8 mouse cellular contexts compared by ENCODE assay signal in the genomic region with DNA sequence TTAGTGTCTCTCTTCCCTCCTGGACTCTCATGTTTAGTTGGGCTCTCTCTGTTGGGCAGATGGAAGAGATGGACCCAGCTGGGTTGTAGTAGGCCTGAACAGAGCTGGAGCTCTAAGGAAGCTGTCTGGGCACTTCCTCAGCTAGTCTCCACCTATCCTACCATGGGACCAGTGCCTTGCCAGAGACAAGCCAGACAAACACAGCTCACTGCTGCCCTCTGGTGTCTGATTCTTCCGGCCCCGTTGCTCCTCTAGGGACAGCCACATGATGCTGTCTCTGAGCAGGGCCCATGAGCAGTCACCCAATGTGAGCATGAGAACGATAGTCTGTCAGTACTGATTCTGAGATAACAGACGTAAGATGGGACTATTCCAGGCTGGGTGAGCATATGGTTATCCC. TPM values are rescaled to one million over a fixed set of nuclear protein-coding genes. Genes with fewer than 3 reads are reported as not detected.
DNase-seq lines count a peak whose midpoint lies in the region; ATAC-seq lines count a peak whose summit lies in the region.

No protein-coding gene starts in this region.

- H3K27me3 ChIP-seq in hindbrain, embryonic 11.5 days (ENCODE audit: control insufficient read depth, insufficient read depth, low read length): no peaks in the 10 kb centered on the region
- no peaks in the 10 kb centered on the region for H3K27me3 ChIP-seq in hindbrain, embryonic 13.5 days
- H3K27me3 ChIP-seq in intestine, embryonic 16.5 days (replicated peaks; ENCODE audit: control insufficient read depth, insufficient read depth, low read length): no peaks in the 10 kb centered on the region

- H3K9ac ChIP-seq in hindbrain, embryonic 11.5 days (ENCODE audit: low read depth, low read length): no peak overlapping the region
- no peak overlapping the region for H3K9ac ChIP-seq in hindbrain, embryonic 13.5 days
- H3K9ac ChIP-seq in intestine, embryonic 16.5 days (ENCODE audit: low read depth, low read length): no peak overlapping the region

- intact Hi-C loops in left cerebral cortex, postnatal 25 days (cut with DNase I): loop anchor here (1.0 to 2.0 kb wide), 2 partner anchors 57 to 634 kb away; no protein-coding TSS in a partner anchor

- no peaks in the 10 kb centered on the region for H3K4me1 ChIP-seq in hindbrain, embryonic 11.5 days (replicated peaks; ENCODE audit: control insufficient read depth, insufficient read depth, low read length)
- no peaks in the 10 kb centered on the region for H3K4me1 ChIP-seq in hindbrain, embryonic 13.5 days (replicated peaks)
- H3K4me1 ChIP-seq in intestine, embryonic 16.5 days (ENCODE audit: control insufficient read depth, insufficient read depth, low read length): peaks cover 9% of the 10 kb centered on the region; the same call in 1 of the 2 replicates

- H3K36me3 ChIP-seq in hindbrain, embryonic 11.5 days (ENCODE audit: control insufficient read depth, insufficient read depth, low read length): no peaks in the 10 kb centered on the region
- H3K36me3 ChIP-seq in hindbrain, embryonic 13.5 days: no peaks in the 10 kb centered on the region
- H3K36me3 ChIP-seq in intestine, embryonic 16.5 days (ENCODE audit: control insufficient read depth, insufficient read depth, low read length): no peaks in the 10 kb centered on the region

- 19% methylated on average over 4 of the region's 4 CpGs for WGBS in hindbrain, embryonic 11.5 days
- 16% methylated on average over 4 of the region's 4 CpGs for WGBS in hindbrain, embryonic 13.5 days
- WGBS in intestine, embryonic 16.5 days: 22% methylated on average over 4 of the region's 4 CpGs

- H3K4me3 ChIP-seq in hindbrain, embryonic 11.5 days (ENCODE audit: low read depth, low read length): no peak overlapping the region
- no peak overlapping the region for H3K4me3 ChIP-seq in hindbrain, embryonic 13.5 days
- H3K4me3 ChIP-seq in intestine, embryonic 16.5 days (ENCODE audit: low read length): no peak overlapping the region

- DNase-seq in hindbrain, embryonic 11.5 days (ENCODE audit: low spot score): peak; percentile 92
- peak; percentile 66 to 88 for DNase-seq in cerebellum, postnatal 4 days (ENCODE audit: low spot score in 2 of 2)
- peak; percentile 95 for DNase-seq in gastrocnemius, postnatal 10 days
- peak; percentile 89 to 93 for DNase-seq in left cerebral cortex, postnatal 25 days (ENCODE audit: low spot score in 2 of 2)
- DNase-seq in mesoderm, embryonic 11.5 days (ENCODE audit: low read depth, low spot score): peak; percentile 88
- peak; percentile 73 to 89 for DNase-seq in spleen, postnatal 10 days (ENCODE audit: low spot score in 2 of 2)

- no peak overlapping the region for H3K4me2 ChIP-seq in hindbrain, embryonic 11.5 days (replicated peaks; ENCODE audit: low read depth, low read length)
- no peak overlapping the region for H3K4me2 ChIP-seq in hindbrain, embryonic 13.5 days
- no peak overlapping the region for H3K4me2 ChIP-seq in intestine, embryonic 16.5 days (ENCODE audit: low read depth, low read length)

- 0 out of 2 replicates have a peak, but pooled peaks have one; percentile 59 for ATAC-seq in hindbrain, embryonic 11.5 days (ENCODE audit: low FRiP score)
- no peak for ATAC-seq in hindbrain, embryonic 13.5 days (ENCODE audit: low FRiP score)
- ATAC-seq in intestine, embryonic 16.5 days: peak; percentile 77

- H3K27ac ChIP-seq in hindbrain, embryonic 11.5 days (ENCODE audit: low read depth, low read length): no peak overlapping the region
- no peak overlapping the region for H3K27ac ChIP-seq in hindbrain, embryonic 13.5 days
- no peak overlapping the region for H3K27ac ChIP-seq in intestine, embryonic 16.5 days (ENCODE audit: low read length)

- H3K9me3 ChIP-seq in hindbrain, embryonic 11.5 days (ENCODE audit: control insufficient read depth, low read length): no peaks in the 10 kb centered on the region
- no peaks in the 10 kb centered on the region for H3K9me3 ChIP-seq in hindbrain, embryonic 13.5 days
- H3K9me3 ChIP-seq in intestine, embryonic 16.5 days (ENCODE audit: control insufficient read depth, low read length): no peaks in the 10 kb centered on the region

RNA-seq across cellular contexts. Expression of gene Plb1, which starts 34.8 kb away (rescaled TPM):
- 0.10 TPM in 1 of 2 replicates, not detected in the other for polyA plus RNA-seq in hindbrain, embryonic 11.5 days (2014; fragmentation: Nextera tagmentation; extraction: Ambion mirVana)
- 0.04 and 0.12 TPM in 2 replicates for polyA plus RNA-seq in hindbrain, embryonic 13.5 days (2015; fragmentation: Nextera tagmentation; extraction: Ambion mirVana)
- total RNA-seq in gastrocnemius, postnatal 10 days (2021): 1 to 10 TPM; 4.0 to 6.5 TPM
- polyA plus RNA-seq in intestine, embryonic 16.5 days (2015; fragmentation: Nextera tagmentation; extraction: Ambion mirVana): 0.72 and 1.3 TPM in 2 replicates
- total RNA-seq in left cerebral cortex, postnatal 25 days (2021): 1 to 10 TPM; 1.1 to 1.2 TPM
